Mouse (Mus musculus) layer of hippocampus, adult 9-10 months (tissue): ENCODE measurements around the gene Zmynd12.
A peak's percentile ranks its signal among the peaks of the same experiment; 100 is the strongest.

Source experiments
- DNase-seq: peaks from one replicate; pipeline ENCODE4 v3.0.0; 2022; ENCODE audit warnings: low spot score

Gene Zmynd12

GRCm38 (mm10) chr4:119422294-119422964, at the start of gene Zmynd12, which contains the start of gene Ppcs:
Gene Zmynd12, plus strand, starts transcription at chr4:119422814.
Gene Ppcs, minus strand, starts transcription at chr4:119422420.
- DNase-seq, result peak; percentile 62

GRCm38 (mm10) chr4:119381471-119382190, 41.0 kb upstream of the Zmynd12 start:
- DNase-seq, result no peak

DNA sequence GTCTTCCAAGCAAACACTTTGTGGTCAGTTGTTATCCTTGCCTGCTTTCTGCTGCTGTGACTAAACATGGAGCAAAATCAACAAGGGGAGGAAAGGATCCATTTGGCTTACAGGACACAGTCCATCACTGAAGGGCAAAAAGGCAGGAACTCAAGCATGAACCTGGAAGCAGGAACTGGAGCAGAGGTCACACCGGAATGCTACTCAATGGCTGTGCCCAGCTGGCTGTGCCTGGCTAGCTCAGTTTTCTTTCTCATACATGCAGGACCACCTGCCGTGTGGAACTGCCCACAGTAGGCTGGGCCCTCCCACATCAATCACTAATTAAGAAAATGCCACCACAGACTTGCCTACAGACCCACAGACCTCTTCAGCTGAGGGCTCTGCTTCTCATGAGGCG, 33.4 kb upstream of the Zmynd12 start:
- DNase-seq, result no peak

GRCm38 (mm10) chr4:119390369-119390768, 32.2 kb upstream of the Zmynd12 start:
- DNase-seq, result no peak

- DNase-seq, result no peak
Observed at GRCm38 (mm10) chr4:119398751-119399150, 23.9 kb upstream of the Zmynd12 start.

GRCm38 (mm10) chr4:119400896-119401295, 21.7 kb upstream of the Zmynd12 start:
- no peak for DNase-seq

GRCm38 (mm10) chr4:119403431-119403830, 19.2 kb upstream of the Zmynd12 start:
- no peak for DNase-seq

GRCm38 (mm10) chr4:119411877-119412650, 10.6 kb upstream of the Zmynd12 start:
- no peak for DNase-seq

DNA sequence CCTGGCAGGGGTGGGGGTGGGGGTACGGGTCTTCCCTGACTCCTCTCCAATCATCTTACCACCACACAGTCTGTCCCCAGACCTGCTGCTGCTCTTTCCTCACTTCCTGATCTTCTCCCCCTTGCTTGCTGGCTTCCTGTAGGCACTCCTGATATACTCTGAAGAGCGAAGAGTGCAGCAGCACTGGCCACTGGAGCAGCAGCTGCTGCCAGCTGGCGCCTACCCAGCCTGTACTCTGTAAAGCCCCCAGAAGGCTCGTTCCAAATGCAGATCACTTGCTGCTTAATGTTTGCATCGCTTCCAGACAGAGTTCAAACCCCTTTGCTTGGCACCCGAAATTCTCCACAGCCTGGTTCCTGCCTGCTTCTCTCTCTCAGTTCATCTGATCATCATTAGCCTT, 9.8 kb upstream of the Zmynd12 start:
- no peak for DNase-seq

GRCm38 (mm10) chr4:119415072-119415753, 7.4 kb upstream of the Zmynd12 start, which contains the start of gene Ccdc30:
Gene Ccdc30, minus strand, starts transcription at chr4:119415521.
- DNase-seq, result peak; percentile 85

- DNase-seq, result no peak
Observed at GRCm38 (mm10) chr4:119417270-119417669, 5.3 kb upstream of the Zmynd12 start.

DNA sequence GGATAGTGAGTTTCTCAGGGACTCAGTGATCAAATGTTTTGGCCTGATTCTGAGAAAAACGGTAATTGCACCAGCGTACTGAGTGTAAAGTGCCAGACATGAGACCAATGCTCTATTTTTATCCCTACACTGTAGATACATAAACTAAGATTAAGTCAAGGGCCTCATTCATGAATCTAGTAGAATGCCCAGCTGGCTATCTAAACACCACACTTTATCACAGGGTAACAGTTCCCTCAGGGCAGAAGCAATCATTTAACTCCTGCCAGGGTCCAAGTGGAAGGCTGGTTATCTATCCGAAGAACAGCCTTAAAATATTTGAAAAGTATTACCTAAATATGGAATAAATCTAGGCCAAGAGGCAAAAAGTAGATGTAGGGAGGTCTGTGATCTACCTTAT, 4.7 kb upstream of the Zmynd12 start:
- no peak for DNase-seq

GRCm38 (mm10) chr4:119421191-119421590, 1.4 kb upstream of the Zmynd12 start:
- DNase-seq, result no peak

GRCm38 (mm10) chr4:119421921-119422293, 707 bp upstream of the Zmynd12 start:
- no peak for DNase-seq

DNA sequence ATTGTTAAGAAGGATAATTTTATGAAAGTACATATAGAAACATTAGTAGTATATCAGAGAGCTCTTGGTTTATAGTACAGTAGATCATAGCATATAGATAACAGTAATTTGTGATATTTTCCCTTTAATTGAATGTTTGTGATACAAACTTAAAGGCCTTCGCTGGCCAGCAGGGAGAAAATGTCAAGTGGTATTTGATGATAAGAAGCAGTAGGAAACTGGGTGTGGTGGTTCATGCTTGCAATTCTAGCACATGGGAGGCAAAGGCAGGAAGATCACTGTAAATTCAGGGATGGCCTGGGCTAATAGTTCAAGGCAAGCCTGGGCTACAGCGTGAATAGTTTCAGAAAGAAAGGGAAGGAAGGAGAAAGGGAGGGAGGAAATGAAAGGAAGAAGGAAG, 2.5 kb downstream of the Zmynd12 start:
- no peak for DNase-seq

DNA sequence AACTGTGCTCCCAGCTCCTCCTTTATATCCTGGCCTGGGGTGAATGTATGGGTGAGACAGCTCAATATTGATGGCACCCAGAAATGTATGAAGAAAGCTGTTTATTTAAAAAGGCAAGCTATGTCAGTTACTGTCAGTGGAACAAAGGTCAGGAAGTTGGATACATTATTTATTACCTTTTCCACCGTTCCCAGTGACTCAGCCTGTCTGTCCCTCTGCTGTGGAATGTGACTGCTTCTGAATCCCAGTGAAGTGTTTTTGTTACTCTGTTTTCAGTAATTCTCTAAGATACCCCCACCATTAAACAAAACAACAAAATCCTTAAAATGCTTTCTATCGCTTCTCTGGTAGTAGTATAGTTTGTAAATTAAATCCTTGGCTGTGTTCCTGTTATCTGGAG, 3.0 kb downstream of the Zmynd12 start:
- no peak for DNase-seq

DNA sequence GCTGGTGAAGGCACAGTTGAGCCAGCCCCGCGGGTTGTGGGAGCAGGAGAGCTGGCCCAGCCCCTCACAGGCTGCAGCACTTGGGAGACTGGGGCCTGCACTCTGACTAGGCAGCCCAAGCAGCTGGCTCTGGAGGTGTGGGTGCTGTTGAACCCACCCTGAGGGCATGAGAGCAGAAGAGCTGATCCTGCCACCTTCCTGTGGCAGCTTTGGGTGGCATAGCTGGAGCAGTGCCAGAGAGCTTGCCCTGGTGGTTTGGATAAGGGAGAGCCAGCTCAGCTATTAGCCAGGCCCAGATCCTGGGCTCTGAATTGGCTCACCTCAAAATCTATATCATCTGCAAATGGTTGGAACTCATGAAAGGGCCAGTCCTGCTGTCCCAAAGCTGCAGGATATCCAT, 5.1 kb downstream of the Zmynd12 start:
- DNase-seq, result no peak

- no peak for DNase-seq
Observed at GRCm38 (mm10) chr4:119430678-119431077, 8.1 kb downstream of the Zmynd12 start.

DNA sequence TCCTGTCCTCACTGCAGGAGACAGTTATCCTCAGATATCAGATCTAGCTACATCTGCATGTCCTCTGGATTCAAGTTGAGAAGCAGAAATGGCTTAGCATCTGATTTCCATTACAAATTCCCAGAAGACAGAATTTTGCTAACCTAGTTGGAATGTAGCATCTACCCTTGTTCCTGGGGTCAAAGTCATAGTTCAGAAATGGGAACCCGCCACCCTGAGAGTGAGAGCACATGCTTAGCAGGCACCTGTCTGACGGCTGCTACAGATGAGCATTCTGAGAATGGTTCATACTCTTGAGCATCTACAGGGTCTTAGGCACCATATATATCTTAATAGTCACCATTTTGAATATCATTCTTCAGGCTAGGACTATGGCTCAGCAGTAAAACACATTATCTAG, 15.3 kb downstream of the Zmynd12 start:
- no peak for DNase-seq

DNA sequence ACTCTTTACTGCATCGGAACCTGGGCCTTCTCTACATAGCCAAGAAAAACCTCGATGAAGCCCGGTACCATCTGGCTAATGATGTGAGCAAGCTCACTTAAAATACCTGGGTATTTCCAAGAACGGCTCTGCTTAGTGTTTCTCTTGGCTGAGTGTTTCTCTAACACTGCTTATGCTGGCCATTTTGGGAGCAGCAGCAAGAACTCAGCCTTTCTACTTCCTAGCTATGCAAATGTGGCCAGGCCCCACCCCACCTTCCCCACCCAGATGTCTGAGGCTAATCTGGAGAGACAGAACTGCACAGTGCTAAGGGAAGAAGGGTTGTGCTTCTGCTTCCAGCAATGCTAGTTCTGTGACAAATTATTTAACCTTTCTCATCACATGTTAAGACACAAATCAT, 19.2 kb downstream of the Zmynd12 start:
- DNase-seq, result no peak

DNA sequence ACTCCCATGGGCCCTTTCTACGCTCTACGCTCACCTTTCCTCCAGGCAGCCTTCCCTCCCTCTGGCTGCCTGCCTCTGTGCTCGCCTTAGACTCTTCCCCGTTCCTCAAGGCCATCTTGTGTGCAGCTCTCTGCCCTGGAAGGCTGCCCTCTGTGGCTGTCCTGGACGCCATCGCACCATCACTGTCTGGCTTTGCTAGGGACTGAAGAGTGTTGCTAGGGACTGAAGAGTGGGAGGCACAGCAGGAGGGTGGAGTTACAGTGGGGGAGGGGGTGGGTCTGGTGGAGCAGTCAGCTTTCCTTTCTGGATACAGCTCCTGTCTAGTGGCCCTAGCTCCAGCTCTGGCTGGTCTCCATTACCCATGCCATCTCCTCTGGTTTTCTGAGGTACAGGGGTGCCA, 19.9 kb downstream of the Zmynd12 start:
- DNase-seq, result no peak

DNA sequence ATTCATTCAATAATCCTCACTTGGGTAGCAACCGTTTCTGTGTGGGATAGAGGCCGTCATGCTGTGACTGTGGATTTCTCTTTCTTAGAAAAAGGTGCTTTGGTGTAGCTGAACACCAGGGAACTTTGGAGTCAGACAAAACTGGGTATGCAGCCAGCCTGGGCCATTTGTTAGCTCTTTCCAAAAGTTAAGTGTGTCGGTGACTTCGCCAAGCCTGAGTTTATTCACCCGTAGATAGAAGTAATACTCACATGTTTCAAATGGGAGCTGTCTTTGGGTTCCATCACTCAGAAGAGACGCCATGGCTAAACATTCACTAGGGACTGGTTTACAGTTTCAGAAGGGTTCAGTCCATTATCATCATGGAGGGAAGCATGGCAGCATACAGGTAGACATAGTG, 24.6 kb downstream of the Zmynd12 start:
- DNase-seq, result no peak
